Mouse (Mus musculus) ovary, postnatal 14 days (tissue): ENCODE results near the gene Brca1.
"Not testable (repeated sequence)": the region's sequence is repeated elsewhere in the genome, so short reads cannot be mapped to it uniquely, and the experiment has no call there.

Experiments
- DNase-seq: peaks from one replicate; pipeline ENCODE4 v3.0.0; 2022; ENCODE audit warnings: low spot score

Gene Brca1

GRCm38 (mm10) chr11:101551751-101552475, at the start of gene Brca1, which contains the start of gene Nbr1:
TSS of gene Brca1 (minus strand) at chr11:101551955.
TSS of gene Nbr1 (plus strand) at chr11:101552149.
- DNase-seq, result peak; percentile 85

DNA sequence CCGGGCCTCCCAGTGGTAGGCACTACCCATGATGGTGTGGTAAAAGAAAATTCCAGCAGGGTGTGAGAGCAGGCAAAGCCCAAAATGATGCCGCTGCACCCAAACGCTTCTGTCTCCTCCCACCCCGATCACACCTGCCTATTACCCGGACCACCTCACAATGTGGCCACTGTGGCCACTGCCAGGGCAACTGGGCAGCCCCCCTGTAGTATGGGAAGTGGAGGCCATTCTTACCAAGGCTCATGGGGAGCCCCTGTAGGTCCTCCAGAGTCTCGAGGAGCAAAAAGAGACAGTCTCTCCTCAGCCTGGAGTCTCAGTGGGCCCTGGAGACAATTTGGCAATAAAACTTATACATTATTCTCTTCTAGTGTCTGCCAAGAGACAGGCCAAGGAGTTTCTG, 47.4 kb upstream of the Brca1 start, which contains the start of gene Gm11634:
Gene Gm11634 (minus strand): TSS at position 101 of the 400 bp plus-strand sequence.
- DNase-seq, result no peak

- DNase-seq, result no peak
Observed at GRCm38 (mm10) chr11:101589989-101590624, 38.4 kb upstream of the Brca1 start.

- DNase-seq, result peak; percentile 28
Observed at GRCm38 (mm10) chr11:101589444-101589843, 37.7 kb upstream of the Brca1 start.

- DNase-seq, result no peak
Observed at GRCm38 (mm10) chr11:101588868-101589267, 37.1 kb upstream of the Brca1 start.

DNA sequence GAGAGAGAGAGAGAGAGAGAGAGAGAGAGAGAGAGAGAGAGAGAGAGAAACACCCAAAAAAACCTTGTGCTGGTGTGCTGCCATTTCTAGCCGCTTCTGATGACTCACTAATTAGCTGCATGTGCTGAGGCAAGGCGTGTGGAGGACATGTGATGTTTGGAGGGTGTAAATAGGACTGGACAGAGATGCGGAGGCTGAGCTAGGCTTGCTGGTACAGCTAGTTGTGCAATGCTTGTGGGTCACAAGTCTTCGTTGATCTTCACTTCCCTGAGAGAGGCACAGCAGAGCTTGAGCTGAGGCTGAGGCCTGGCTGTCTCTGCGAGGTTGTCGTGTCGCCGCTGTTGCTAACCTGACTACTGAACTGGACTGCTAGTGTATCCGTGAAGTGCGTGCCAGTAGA, 35.9 kb upstream of the Brca1 start:
- DNase-seq, result no peak

DNA sequence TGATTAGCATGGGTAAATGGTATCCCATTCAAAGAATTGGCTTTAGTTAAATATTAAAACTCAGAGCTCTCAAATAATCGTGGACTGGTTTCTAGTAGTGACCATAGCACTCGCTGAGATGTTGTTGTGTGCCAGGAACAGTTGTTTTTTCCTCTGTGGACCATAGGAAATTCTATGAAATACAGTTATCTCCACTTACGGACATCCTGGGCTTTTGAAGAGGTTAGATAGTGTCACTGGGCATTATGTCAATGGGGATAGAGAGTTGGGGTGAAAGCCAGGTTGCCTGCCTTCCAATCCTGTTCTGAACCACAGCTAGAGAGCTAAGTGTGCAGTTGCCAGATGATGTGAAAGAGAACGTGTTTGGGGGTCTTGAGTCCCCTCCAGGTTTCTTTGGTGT, 34.0 kb upstream of the Brca1 start:
- DNase-seq, result no peak

DNA sequence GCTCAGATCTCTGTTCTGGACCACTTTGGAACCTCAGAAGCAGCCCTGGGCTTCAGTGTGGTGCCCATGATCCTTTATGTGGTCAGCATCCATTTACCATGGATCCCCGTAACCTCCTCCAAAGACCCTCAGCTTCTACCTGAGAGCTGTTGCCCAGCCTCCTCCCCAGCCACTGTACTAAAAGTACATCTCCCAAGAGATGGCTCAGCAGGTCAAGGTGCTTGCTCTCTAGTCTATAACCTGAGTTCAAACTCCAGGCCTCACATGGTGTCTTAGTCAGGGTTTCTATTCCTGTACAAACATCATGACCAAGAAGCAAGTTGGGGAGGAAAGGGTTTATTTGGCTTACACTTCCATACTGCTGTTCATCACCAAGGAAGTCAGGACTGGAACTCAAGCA, 33.3 kb upstream of the Brca1 start:
- not testable (repeated sequence) for DNase-seq

GRCm38 (mm10) chr11:101583205-101583604, 31.4 kb upstream of the Brca1 start:
- no peak for DNase-seq

- DNase-seq, result peak; percentile 40
Observed at GRCm38 (mm10) chr11:101582054-101583035, 30.6 kb upstream of the Brca1 start, which contains the start of gene Tmem106a. TSS of gene Tmem106a (plus strand) at chr11:101582242.

DNA sequence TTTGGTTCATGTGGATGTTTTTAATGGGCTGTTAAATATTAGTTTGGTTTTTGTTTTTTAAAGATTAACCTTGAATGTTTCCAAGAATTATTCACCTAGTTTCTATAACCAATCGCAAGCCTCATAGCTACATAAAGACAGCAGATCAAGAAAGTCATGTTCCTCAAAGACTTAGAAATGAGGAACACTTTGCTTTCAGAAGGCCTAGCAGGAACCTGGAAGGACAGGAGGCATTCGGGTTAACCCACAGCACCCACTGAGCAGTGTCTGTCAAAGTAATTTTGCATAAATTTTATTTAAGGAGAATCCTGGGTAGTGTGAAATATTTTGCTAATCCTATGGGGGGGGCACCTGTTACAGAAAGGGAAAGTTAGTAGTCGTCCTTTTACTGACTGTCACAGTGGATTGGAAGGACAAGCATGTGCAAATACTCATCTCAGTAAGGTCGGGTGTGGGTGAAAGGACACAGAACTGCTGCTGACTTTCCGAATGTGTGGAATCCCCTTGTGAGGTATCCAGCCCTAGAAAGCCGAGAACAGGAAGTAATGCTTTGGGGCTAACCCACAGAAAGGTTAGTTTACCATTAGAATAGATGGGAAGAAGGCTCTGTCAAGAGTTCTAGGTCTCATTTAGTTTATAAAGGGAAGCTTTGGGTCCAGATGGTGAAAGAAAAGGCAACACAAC, 29.5 kb upstream of the Brca1 start:
- DNase-seq, result no peak

DNA sequence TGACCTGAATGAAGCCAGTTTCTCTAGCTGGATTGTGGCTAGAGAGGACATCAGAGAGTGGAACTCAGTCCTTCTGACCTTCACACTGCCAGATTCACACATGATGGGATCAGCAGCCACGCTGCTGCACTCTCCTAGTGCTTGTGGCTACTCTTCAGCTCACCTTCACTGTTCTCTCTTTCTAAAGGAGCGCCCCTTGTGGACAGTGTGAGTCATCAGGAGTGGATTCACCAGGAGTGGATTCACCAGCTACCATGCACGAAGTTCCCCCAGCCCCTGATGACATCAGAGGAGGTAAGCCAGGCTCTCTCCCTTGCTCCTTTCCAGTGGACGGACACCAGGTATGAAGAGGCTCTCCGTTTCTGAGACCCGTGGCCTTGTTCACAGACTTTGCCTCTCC, 24.4 kb upstream of the Brca1 start:
- no peak for DNase-seq

GRCm38 (mm10) chr11:101568421-101568820, 16.7 kb upstream of the Brca1 start:
- DNase-seq, result no peak

DNA sequence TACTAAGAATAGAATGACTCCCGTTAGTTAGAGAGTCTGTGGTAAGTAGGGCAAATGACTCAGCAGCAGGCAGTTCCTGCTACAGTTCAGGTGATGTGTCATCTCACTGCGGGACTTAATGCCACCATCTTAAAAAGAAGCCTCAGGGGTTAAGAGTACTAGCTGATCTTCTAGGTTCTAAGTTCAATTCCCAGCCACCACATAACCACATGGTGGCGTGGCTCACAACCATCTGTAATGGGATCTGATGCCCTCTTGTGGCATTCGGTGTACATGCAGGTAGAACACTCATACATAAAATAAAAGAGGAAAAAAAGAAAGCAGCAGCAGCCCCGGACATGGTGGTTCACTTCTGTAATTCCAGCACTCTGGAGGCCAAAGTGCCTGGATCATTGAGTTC, 10.6 kb upstream of the Brca1 start:
- peak; percentile 15 for DNase-seq

GRCm38 (mm10) chr11:101556954-101557353, 5.2 kb upstream of the Brca1 start:
- no peak for DNase-seq

DNA sequence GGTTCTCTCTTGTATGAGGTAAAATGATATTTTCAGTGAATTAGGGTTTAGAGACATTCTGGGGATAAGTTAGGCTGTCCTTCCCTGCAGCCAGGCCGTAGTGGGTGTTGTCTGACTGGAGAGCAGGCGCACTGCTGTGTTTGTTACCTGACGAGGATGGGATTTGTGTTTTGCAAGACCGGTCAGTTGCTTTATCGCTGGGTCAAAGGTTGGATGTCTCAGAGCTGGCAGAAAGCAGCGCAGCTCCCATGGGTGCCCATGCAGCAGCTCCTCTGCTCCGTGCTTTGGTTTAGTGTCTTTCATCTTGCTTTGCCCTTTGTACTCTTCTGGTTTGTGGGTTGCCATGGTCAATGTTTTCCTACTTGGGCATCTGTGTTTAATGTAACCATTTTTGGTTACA, 4.8 kb upstream of the Brca1 start:
- DNase-seq, result no peak

DNA sequence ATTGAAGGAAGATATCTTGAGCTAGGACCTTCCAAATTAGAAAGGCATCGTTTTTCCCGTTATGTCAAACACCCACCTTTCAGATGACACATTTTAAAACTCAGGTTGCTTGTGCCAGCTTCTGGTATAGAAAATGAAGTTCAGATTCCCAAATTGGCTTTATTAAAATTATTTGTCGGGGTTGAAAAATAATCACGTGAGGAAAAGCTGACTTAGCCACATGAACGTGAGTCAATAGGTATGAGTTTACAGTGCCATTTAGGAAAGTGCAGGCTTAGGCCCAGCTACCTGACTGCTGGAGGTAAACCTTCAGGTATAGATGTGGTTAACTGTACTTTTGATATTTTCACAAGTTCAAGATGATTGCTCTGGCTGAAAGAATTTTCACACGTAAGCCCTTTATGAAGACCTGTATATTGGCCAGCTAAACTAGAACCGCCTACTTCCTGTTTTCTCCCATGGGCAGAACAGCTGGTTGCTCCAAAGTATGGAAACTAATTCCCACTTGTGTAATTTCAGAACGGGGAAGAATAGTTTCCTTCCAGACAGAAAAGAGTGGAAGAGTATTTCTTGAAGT, 1.7 kb upstream of the Brca1 start:
- DNase-seq, result no peak

DNA sequence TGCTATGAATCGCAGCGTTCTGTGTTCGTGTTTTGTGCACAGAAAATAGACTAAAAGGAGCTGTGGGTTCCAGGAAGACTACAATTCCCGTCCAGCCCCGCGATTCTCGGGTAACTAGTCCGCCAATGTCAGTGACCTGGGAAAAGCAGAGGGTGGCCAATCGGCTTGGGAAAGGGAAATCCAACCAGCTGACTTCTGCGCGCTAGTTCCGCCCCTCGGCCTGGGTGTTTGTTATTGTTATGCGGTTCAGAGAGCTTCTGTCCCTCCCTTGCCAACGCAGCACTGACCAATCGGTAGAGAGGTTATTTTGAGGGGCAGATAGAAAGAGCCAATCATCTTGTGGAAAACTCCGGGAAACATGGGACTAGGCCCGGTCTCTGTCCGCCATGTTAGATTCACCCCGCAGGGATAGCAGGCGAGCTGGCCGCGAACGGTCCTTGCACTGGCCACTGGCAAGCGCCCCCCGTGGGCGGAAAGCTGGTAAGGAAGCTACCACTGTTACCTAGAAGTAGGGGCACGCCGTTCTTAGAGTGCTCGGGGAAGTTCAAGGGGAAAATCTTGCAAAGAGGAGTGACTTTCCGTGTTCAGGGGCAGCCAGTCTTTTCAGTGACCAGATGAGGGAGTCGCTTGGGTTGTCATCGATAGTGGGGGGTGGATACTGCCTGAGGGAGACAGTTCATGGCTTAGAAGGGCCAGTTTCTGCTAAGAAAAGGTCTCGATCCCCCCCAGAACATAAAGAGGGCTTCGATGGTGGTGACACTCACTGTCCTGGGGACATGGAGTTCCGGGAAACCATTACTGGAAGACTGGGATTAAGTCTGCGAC, 933 bp upstream of the Brca1 start:
- peak; percentile 85 for DNase-seq

GRCm38 (mm10) chr11:101548526-101548925, 3.2 kb downstream of the Brca1 start:
- DNase-seq, result no peak

DNA sequence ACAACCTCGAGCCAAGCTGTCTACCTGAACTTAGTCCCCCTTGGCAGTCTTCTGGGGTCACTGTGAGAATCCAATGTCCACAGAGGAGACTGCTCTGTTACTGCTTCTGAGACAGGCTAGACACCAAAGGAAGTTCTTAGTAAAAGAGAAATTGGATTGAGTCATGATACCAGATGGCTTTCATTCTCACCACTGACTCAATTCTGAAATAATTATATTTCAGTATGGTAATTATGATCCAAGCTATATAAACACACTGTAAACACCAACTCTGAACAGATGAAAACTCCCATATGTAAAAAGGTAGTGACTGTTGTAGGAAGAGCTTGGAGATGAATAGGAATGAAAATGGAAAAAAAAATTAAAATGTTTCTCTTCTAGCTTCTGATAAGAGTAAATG, 7.6 kb downstream of the Brca1 start:
- DNase-seq, result no peak
